Mouse (Mus musculus) forebrain, embryonic 11.5 days (tissue): ENCODE results near the gene Def6. TPM values are rescaled to one million over a fixed set of nuclear protein-coding genes. Genes with fewer than 3 reads are reported as not detected.

Experiments used
- ATAC-seq: fragments of 200-750 bp; cut with Nextera tagmentation; replicated peaks from 2 replicates; pipeline ENCODE4 v1.8.0; 2017; ENCODE audit warnings: moderate TSS enrichment; ENCODE audit not compliant: low FRiP score
- DNase-seq: peaks from one replicate; pipeline ENCODE4 v3.0.0-alpha.2; 2017; ENCODE audit warnings: low spot score
- H3K27ac ChIP-seq: fragments of 300-500 bp; sonication (generic); 2 replicates; pipeline ENCODE4 v1.5.1; 2014; ENCODE audit warnings: low read depth, low read length
- H3K27me3 ChIP-seq: fragments of 300-500 bp; sonication (generic); 2 replicates; pipeline ENCODE4 v1.6.1; 2014; ENCODE audit warnings: mild to moderate bottlenecking, low read length, mixed read lengths; ENCODE audit not compliant: control insufficient read depth, insufficient read depth
- H3K36me3 ChIP-seq: fragments of 300-500 bp; sonication (generic); 2 replicates; pipeline ENCODE4 v1.6.1; 2014; ENCODE audit warnings: mild to moderate bottlenecking, low read length, moderate library complexity, mixed read lengths; ENCODE audit not compliant: control insufficient read depth, insufficient read depth
- H3K4me1 ChIP-seq: fragments of 300-500 bp; sonication (generic); replicated peaks from 2 replicates; pipeline ENCODE4 v1.6.1; 2014; ENCODE audit warnings: low read length, mixed read lengths; ENCODE audit not compliant: control insufficient read depth, insufficient read depth
- H3K4me2 ChIP-seq: fragments of 300-500 bp; sonication (generic); 2 replicates; pipeline ENCODE4 v1.6.1; 2014; ENCODE audit warnings: low read depth, mild to moderate bottlenecking, low read length, moderate library complexity, mixed read lengths; ENCODE audit not compliant: severe bottlenecking
- H3K4me3 ChIP-seq: fragments of 300-500 bp; sonication (generic); 2 replicates; pipeline ENCODE4 v1.5.1; 2014; ENCODE audit warnings: low read depth, low read length
- H3K9ac ChIP-seq: fragments of 300-500 bp; sonication (generic); 2 replicates; pipeline ENCODE4 v1.6.1; 2014; ENCODE audit warnings: low read length
- H3K9me3 ChIP-seq: fragments of 300-500 bp; sonication (generic); 2 replicates; pipeline ENCODE4 v1.6.1; 2016; ENCODE audit warnings: low read length, mixed read lengths; ENCODE audit not compliant: control insufficient read depth
- WGBS: fragments of 180-500 bp; shearing (Covaris S2); extraction: QIAGEN DNeasy Blood & Tissue Kit; methylation state at CpG from one replicate; pipeline ENCODE4 v1.1.7; 2014; 5-methylcytosine and 5-hydroxymethylcytosine counted together
- polyA plus RNA-seq: library from polyadenylated mRNA; unstranded; fragments of >200 nt; fragmentation: Nextera tagmentation; extraction: Ambion mirVana; gene quantifications from 2 replicates; pipeline ENCODE4 v1.2.1, GENCODE M21; 2014

Def6 gene
- polyA plus RNA-seq, 1 experiment from 2014 or later, result 2.2 TPM

DNA sequence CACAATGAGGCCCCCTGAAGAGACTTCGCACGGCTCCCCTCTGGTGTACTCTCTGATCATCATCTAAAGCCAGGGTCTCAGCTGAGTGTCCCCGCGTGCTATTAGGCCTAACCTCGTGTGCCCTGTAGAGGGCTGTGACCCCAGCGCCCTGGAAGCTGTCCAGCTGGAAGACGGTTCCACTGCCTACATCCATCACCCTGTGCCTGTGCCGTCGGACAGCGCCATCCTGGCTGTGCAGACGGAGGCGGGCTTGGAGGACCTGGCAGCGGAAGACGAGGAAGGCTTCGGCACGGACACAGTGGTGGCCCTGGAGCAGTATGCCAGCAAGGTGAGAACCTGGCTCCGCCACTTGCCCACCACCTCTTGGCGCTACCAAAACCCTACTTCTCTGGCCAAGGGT, 9.9 kb upstream of the Def6 start:
- peaks cover 4% of the 10 kb centered on the region for H3K36me3 ChIP-seq
- no peak for DNase-seq
- H3K27me3 ChIP-seq, result no peaks in the 10 kb centered on the region
- H3K9me3 ChIP-seq, result no peaks in the 10 kb centered on the region
- H3K4me2 ChIP-seq, result no peak overlapping the region
- no peak overlapping the region for H3K27ac ChIP-seq
- no peak for ATAC-seq
- no peak overlapping the region for H3K9ac ChIP-seq
- H3K4me3 ChIP-seq, result no peak overlapping the region
- H3K4me1 ChIP-seq, result no peaks in the 10 kb centered on the region
- WGBS, result 78% methylated on average over 18 of the region's 18 CpGs

DNA sequence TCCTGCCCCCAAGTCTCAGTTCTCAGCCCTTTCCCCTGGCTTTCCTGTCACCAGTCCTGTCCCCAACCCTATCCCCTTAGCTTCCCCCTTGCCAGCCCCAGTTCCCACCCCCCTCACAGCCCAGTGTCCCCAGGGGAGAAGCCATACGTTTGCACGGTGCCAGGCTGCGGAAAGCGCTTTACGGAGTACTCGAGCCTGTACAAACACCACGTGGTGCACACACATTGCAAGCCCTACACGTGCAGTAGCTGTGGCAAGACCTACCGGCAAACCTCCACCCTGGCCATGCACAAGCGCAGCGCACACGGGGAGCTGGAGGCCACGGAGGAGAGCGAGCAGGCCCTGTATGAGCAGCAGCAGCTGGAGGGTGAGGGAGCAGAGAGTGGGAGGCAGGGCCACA, 5.6 kb upstream of the Def6 start:
- H3K27ac ChIP-seq, result no peak overlapping the region
- H3K4me3 ChIP-seq, result no peak overlapping the region
- WGBS, result 85% methylated on average over 14 of the region's 14 CpGs
- H3K27me3 ChIP-seq, result no peaks in the 10 kb centered on the region
- no peak for ATAC-seq
- no peaks in the 10 kb centered on the region for H3K9me3 ChIP-seq
- no peaks in the 10 kb centered on the region for H3K4me1 ChIP-seq
- DNase-seq, result no peak
- peaks cover 4% of the 10 kb centered on the region for H3K36me3 ChIP-seq
- H3K9ac ChIP-seq, result no peak overlapping the region
- H3K4me2 ChIP-seq, result no peak overlapping the region

DNA sequence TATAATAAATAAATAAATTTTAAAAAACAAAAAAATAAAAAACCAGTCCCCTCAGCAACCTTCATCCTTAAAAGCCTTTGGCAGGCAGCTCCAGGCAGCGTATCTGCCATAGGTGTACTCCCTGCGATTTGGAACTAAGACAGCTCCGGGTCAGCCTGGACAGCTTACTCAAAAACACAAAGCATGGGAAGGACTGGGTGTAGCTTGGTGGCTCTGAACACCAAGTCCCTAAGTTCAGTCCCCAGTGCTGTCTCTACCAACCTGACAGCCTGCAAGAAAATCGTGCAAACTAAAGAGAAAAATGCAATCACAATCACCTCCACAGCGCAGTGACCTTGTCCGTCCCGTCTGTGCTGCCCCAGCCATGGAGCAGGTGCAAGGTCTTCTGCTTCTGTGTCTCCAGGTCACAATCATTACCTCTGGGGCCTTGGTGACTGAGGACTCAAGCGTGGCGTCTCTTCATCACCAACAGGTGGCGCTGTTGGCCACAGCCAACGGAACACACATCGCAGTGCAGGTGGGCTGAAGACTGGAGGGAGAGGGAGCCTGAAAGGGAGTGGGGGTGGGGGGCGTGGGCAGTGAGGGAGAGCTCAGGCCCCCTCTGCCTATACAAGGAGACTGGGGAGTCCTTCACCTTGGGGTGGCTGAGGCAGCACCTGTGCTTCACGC, 3.4 kb upstream of the Def6 start:
- H3K9ac ChIP-seq, result no peak overlapping the region
- WGBS, result 32% methylated on average over 14 of the region's 14 CpGs
- H3K27me3 ChIP-seq, result no peaks in the 10 kb centered on the region
- H3K4me2 ChIP-seq, result no peak overlapping the region
- no peaks in the 10 kb centered on the region for H3K36me3 ChIP-seq
- no peak; the same call in 1 of the 2 replicates for ATAC-seq
- H3K9me3 ChIP-seq, result no peaks in the 10 kb centered on the region
- no peak overlapping the region for H3K27ac ChIP-seq
- no peaks in the 10 kb centered on the region for H3K4me1 ChIP-seq
- no peak overlapping the region for H3K4me3 ChIP-seq
- peak; percentile 74 for DNase-seq

DNA sequence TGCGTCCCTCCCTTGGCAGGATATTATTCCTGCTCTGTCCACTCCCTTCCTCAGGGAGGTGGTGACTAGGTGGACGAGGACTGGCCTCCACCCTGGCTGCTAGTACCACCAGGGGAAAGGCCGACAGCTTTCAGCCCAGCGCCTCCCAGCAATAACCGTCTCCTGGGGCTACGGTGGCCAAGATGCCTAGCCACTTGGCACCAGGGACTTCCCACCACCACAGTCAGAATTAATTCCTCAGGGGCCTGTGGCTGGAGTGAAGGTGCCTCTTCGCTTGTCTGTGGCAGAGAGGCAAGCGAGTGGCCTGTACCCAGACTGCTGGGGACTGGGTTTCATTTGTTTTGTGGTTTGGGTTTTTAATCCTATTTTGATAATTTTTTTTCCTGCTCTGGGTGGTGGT, 2.1 kb upstream of the Def6 start:
- no peak overlapping the region for H3K27ac ChIP-seq
- 89% methylated on average over 8 of the region's 8 CpGs for WGBS
- no peak overlapping the region for H3K9ac ChIP-seq

DNA sequence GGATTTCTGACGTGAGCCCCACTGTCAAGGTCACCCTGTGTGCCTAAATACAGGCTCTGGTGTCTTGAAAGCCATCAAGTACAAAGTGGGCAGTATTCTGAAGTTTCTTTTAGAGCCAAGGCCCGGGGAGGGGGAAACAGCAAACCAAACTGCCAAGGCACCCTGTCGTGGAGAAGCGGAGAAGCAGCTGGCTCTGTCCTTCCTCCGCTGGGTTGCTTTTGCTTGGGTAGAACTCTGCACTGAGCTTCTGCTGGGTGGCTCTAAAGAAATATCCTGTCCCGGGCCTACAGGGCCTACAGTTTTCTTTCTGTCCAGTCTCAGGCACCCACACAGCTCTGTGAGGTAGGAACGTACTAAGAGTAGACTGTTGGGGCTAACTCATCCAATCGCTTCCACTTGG, 486 bp upstream of the Def6 start:
- H3K9me3 ChIP-seq, result no peaks in the 10 kb centered on the region
- H3K36me3 ChIP-seq, result no peaks in the 10 kb centered on the region
- H3K4me1 ChIP-seq, result no peaks in the 10 kb centered on the region
- 76% methylated on average over 8 of the region's 8 CpGs for WGBS
- H3K27me3 ChIP-seq, result no peaks in the 10 kb centered on the region
- no peak overlapping the region for H3K4me2 ChIP-seq
- ATAC-seq (no peak), DNase-seq (no peak)
- H3K4me3 ChIP-seq, result no peak overlapping the region
- H3K27ac ChIP-seq, result no peak overlapping the region
- H3K9ac ChIP-seq, result no peak overlapping the region

More for the DNA sequence above, 2.1 kb upstream of the Def6 start:
- Histone ChIP-seq H3K27me3 (no peaks in the 10 kb centered on the region), H3K9me3 (no peaks in the 10 kb centered on the region), H3K4me3 (no peak overlapping the region), H3K36me3 (no peaks in the 10 kb centered on the region), H3K4me1 (no peaks in the 10 kb centered on the region), H3K4me2 (no peak overlapping the region)
- DNase-seq (no peak), ATAC-seq (no peak)

DNA sequence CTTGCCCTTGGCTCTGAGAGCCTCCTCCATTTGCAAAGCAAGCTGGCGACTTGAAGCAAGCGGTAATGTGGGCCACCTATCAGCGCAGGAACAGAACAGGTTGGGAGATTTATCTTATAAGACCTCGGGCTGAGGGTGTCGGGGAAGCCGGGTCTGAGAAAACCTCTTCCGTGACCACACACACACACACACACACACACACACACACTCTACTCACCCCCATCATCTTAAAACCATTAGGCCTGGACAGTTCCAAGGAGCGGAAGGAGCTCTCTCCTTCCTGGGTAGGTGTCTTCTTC, 685 bp downstream of the Def6 start:
- no peak overlapping the region for H3K9ac ChIP-seq
- no peaks in the 10 kb centered on the region for H3K36me3 ChIP-seq
- 84% methylated on average over 8 of the region's 8 CpGs for WGBS
- no peak for DNase-seq
- no peaks in the 10 kb centered on the region for H3K4me1 ChIP-seq
- no peaks in the 10 kb centered on the region for H3K27me3 ChIP-seq
- no peak overlapping the region for H3K4me2 ChIP-seq
- no peak overlapping the region for H3K27ac ChIP-seq
- H3K9me3 ChIP-seq, result no peaks in the 10 kb centered on the region
- H3K4me3 ChIP-seq, result no peak overlapping the region
- ATAC-seq, result no peak

DNA sequence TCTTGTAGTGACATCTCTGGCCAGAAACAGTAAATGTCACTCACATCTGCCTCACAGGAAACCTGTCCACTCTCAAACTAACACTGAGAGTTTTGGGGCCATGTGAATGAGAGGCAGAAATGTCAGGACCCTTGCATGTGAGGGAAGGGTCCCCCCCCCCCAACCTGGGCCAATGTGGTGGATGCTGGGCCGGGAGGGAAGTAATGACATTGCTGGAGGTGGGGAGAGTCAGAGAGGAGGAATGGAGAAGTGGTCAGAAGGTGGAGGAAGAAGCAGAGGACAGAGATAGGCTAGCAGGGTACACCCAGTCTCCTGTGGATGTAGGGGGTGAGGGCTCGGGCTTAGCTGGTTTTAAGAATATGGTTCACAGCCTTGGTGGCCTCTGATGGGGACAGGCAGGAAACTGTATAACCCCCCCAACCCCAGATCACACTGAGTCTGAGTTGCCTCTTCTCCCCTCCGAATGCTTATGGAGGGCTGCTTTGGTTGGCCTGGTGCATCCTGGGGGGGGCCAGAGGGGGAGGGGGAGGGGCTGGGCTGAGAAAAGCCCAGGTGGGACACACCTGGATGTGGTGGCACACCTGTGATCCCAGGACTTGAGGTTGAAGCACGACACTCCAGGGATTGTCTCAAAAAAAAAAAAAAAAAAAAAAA, 2.0 kb downstream of the Def6 start:
- H3K36me3 ChIP-seq, result no peaks in the 10 kb centered on the region
- no peaks in the 10 kb centered on the region for H3K4me1 ChIP-seq
- H3K27ac ChIP-seq, result no peak overlapping the region
- WGBS, result 76% methylated on average over 4 of the region's 4 CpGs
- no peaks in the 10 kb centered on the region for H3K9me3 ChIP-seq
- no peak for ATAC-seq
- H3K27me3 ChIP-seq, result no peaks in the 10 kb centered on the region
- no peak overlapping the region for H3K9ac ChIP-seq
- no peak overlapping the region for H3K4me3 ChIP-seq
- DNase-seq, result no peak
- no peak overlapping the region for H3K4me2 ChIP-seq

DNA sequence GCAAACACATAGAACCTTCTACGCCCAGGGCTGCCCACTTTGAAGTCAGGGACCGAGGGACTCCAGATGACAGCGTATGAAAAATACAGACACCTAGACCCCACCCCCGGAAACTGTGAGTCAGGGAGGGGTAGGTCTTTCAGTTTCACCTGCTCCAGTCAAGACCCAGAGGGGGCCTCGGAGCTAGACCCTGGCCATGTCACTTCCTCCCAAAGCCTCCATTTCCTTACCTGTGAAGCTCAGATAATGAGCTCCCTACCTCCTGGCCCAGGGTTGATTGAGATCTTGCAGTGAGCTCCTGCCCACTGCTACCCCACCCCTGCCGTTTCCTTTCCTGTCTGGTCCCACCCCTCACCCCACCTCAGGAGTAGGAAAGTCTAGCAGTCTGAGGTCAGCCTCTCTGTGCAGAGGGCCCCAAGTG, 4.4 kb downstream of the Def6 start:
- ATAC-seq (no peak), DNase-seq (no peak)
- no peak overlapping the region for H3K9ac ChIP-seq
- H3K4me2 ChIP-seq, result no peak overlapping the region
- 83% methylated on average over 6 of the region's 6 CpGs for WGBS
- no peak overlapping the region for H3K4me3 ChIP-seq
- no peaks in the 10 kb centered on the region for H3K4me1 ChIP-seq
- no peaks in the 10 kb centered on the region for H3K9me3 ChIP-seq
- no peak overlapping the region for H3K27ac ChIP-seq
- H3K36me3 ChIP-seq, result no peaks in the 10 kb centered on the region
- H3K27me3 ChIP-seq, result no peaks in the 10 kb centered on the region

DNA sequence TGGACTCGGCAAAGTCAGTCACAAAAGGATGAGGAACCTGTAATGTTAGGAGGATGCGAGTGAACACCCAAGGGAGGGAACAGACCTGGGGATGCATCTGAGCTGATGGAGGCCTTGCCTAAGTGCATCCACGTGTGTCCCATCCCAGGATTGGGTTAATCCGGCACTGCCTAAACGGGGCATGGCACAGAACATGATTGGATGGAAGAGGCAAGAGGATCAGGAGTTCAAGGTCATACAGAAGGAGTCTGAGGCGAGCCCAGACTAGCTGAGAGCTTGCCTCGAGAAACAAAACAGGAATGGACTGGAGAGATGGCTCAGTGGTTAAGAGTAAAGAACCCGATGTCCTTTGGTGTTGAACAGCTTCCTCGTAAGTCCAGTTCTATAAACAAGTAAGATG, 4.8 kb downstream of the Def6 start:
- Histone ChIP-seq H3K27me3 (no peaks in the 10 kb centered on the region), H3K36me3 (no peaks in the 10 kb centered on the region), H3K4me1 (no peaks in the 10 kb centered on the region), H3K27ac (no peak overlapping the region), H3K4me2 (no peak overlapping the region), H3K9me3 (no peaks in the 10 kb centered on the region), H3K4me3 (no peak overlapping the region), H3K9ac (no peak overlapping the region)
- no peak for DNase-seq
- WGBS, result 78% methylated on average over 9 of the region's 9 CpGs
- ATAC-seq, result no peak
